12 mouse cellular contexts compared by ENCODE assay signal in genomic region chr14:60269333-60269732, GRCm38 (mm10). TPM values are rescaled to one million over a fixed set of nuclear protein-coding genes. Genes with fewer than 3 reads are reported as not detected.
A peak's percentile ranks its signal among the peaks of the same experiment; 100 is the strongest.
DNase-seq lines count a peak whose midpoint lies in the region; ATAC-seq lines count a peak whose summit lies in the region.
"Had no signal": no experiment of that assay in that cellular context is flagged by ENCODE, and none has a peak within 500 bp of the region (broad histone marks: within the 10 kb centered on the region; RNA-seq: fewer than 3 reads in every experiment).

No protein-coding gene starts in this region.

- no peaks in the 10 kb centered on the region for H3K36me3 ChIP-seq in forebrain, embryonic 15.5 days

- no peaks in the 10 kb centered on the region for H3K9me3 ChIP-seq in forebrain, embryonic 15.5 days

- WGBS in forebrain, embryonic 15.5 days = 90% methylated on average over 6 of the region's 6 CpGs

- no peak overlapping the region for H3K4me2 ChIP-seq in forebrain, embryonic 15.5 days (replicated peaks)

- no peak overlapping the region for H3K27ac ChIP-seq in forebrain, embryonic 15.5 days (replicated peaks)

- no peaks in the 10 kb centered on the region for H3K27me3 ChIP-seq in forebrain, embryonic 15.5 days

- peak; percentile 61 to 77 for ATAC-seq in hematopoietic stem cell, adult 5-6 weeks (replicated peaks in 1 of 2; ENCODE audit: insufficient read depth in 1 of 2, low FRiP score in 2 of 2, low TSS enrichment in 1 of 2, low read depth in 1 of 2, poor library complexity in 2 of 2, severe bottlenecking in 2 of 2)
- ATAC-seq in monocyte, adult 5-6 weeks (replicated peaks; ENCODE audit: insufficient number of reproducible peaks, low FRiP score, low TSS enrichment, poor library complexity, severe bottlenecking) = peak; percentile 71
- ATAC-seq in forebrain, embryonic 15.5 days (replicated peaks) = no peak

- peak; percentile 21 to 29 for DNase-seq in lung, adult 18-20 months
- no peak for DNase-seq in lung, postnatal 10 days
- DNase-seq in thymus, postnatal 36 days = peak; percentile 44 to 60
- DNase-seq in lung, postnatal 14 days = no peak
- no peak for DNase-seq in cerebellum, postnatal 10 days
- DNase-seq: cerebellum, adult 8-10 months had no signal

- no peak overlapping the region for H3K9ac ChIP-seq in forebrain, embryonic 15.5 days (replicated peaks)

- peaks cover 20% of the 10 kb centered on the region for H3K4me1 ChIP-seq in forebrain, embryonic 15.5 days

- no peak overlapping the region for H3K4me3 ChIP-seq in forebrain, embryonic 15.5 days

RNA-seq across cellular contexts. Expression of gene Mtmr6, which starts 4.3 kb away (rescaled TPM):
- total RNA-seq in hematopoietic stem cell, adult 5-6 weeks (2017) = 60.0 and 67.3 TPM in 2 replicates
- total RNA-seq in monocyte, adult 5-6 weeks (2017) = 139 to 192 TPM (median 179 TPM) in 3 replicates
- 67.3 and 72.1 TPM in 2 replicates for polyA plus RNA-seq in forebrain, embryonic 15.5 days (2015; fragmentation: Nextera tagmentation; extraction: Ambion mirVana)

RNA-seq across cellular contexts. Expression of gene Gm49336, which starts 18.0 kb away (rescaled TPM):
- 79.8 and 98.7 TPM in 2 replicates for total RNA-seq in hematopoietic stem cell, adult 5-6 weeks (2017)
- 55.7 to 68.8 TPM (median 65.3 TPM) in 3 replicates for total RNA-seq in monocyte, adult 5-6 weeks (2017)
- polyA plus RNA-seq in forebrain, embryonic 15.5 days (2015; fragmentation: Nextera tagmentation; extraction: Ambion mirVana) = 53.7 and 56.6 TPM in 2 replicates

RNA-seq across cellular contexts. Expression of gene Nupl1, which starts 18.1 kb away (rescaled TPM):
- total RNA-seq in hematopoietic stem cell, adult 5-6 weeks (2017) = not detected in 2 replicates
- total RNA-seq in monocyte, adult 5-6 weeks (2017) = 0.29 TPM in 1 of 3 replicates, not detected in the others
- 0.09 and 0.11 TPM in 2 replicates for polyA plus RNA-seq in forebrain, embryonic 15.5 days (2015; fragmentation: Nextera tagmentation; extraction: Ambion mirVana)
- polyA plus RNA-seq: heart, embryonic 14.5 days; kidney, embryonic 16.5 days; stomach, embryonic 14.5 days had no signal

Comparison
In these comparisons a context has a peak if more than half of its experiments do, and no peak if none do; other contexts are left out.
1. DNase-seq: peak in lung, adult 18-20 months (2 of 2) and thymus, postnatal 36 days (2 of 2); none in lung, postnatal 10 days (single experiment), lung, postnatal 14 days (single experiment) and cerebellum, postnatal 10 days (0 of 2).